Mouse (Mus musculus) embryonic facial prominence, embryonic 11.5 days (tissue): ENCODE measurements at regions not wholly inside any gene's neighbourhood (a gene's known extent, or its start where the extent isn't known, plus 50 kb on each side); places are given as distances from the start of the nearest gene placed in this dataset.
"Not testable (repeated sequence)": the region's sequence is repeated elsewhere in the genome, so short reads cannot be mapped to it uniquely, and the experiment has no call there.

Experiments used
- ATAC-seq: fragments of 200-750 bp; cut with Nextera tagmentation; replicated peaks from 2 replicates; pipeline ENCODE4 v1.8.0; 2017; ENCODE audit warnings: low read depth; ENCODE audit not compliant: insufficient number of reproducible peaks, low FRiP score, low TSS enrichment
- DNase-seq: peaks from one replicate; pipeline ENCODE4 v3.0.0-alpha.2; 2015; ENCODE audit warnings: low spot score
- H3K27ac ChIP-seq: fragments of 300-500 bp; sonication (generic); replicated peaks from 2 replicates; pipeline ENCODE4 v1.5.1; 2014; ENCODE audit warnings: mild to moderate bottlenecking, low read depth, low read length, control low read depth
- H3K27me3 ChIP-seq: fragments of 300-500 bp; sonication (generic); 2 replicates; pipeline ENCODE4 v1.6.1; 2014; ENCODE audit warnings: mild to moderate bottlenecking, low read length, moderate library complexity, mixed read lengths; ENCODE audit not compliant: control insufficient read depth, insufficient read depth
- H3K36me3 ChIP-seq: fragments of 300-500 bp; sonication (generic); replicated peaks from 2 replicates; pipeline ENCODE4 v1.6.1; 2014; ENCODE audit warnings: low read depth, mild to moderate bottlenecking, low read length, moderate library complexity, mixed read lengths; ENCODE audit not compliant: control insufficient read depth, insufficient read depth
- H3K4me1 ChIP-seq: fragments of 300-500 bp; sonication (generic); 2 replicates; pipeline ENCODE4 v1.6.1; 2014; ENCODE audit warnings: low read length, mixed read lengths; ENCODE audit not compliant: control insufficient read depth, insufficient read depth
- H3K4me2 ChIP-seq: fragments of 300-500 bp; sonication (generic); 2 replicates; pipeline ENCODE4 v1.6.1; 2014; ENCODE audit warnings: low read depth, mild to moderate bottlenecking, control low read depth, low read length, moderate library complexity
- H3K4me3 ChIP-seq: fragments of 300-500 bp; sonication (generic); 2 replicates; pipeline ENCODE4 v1.5.1; 2014; ENCODE audit warnings: low read depth, low read length, control low read depth
- H3K9ac ChIP-seq: fragments of 300-500 bp; sonication (generic); replicated peaks from 2 replicates; pipeline ENCODE4 v1.6.1; 2014; ENCODE audit warnings: mild to moderate bottlenecking, control low read depth, low read length
- H3K9me3 ChIP-seq: fragments of 300-500 bp; sonication (generic); replicated peaks from 2 replicates; pipeline ENCODE4 v1.6.1; 2016; ENCODE audit warnings: mild to moderate bottlenecking, low read length, inconsistent platforms, mixed read lengths; ENCODE audit not compliant: control insufficient read depth
- WGBS: fragments of 180-500 bp; shearing (Covaris S2); extraction: QIAGEN DNeasy Blood & Tissue Kit; methylation state at CpG from one replicate; pipeline ENCODE4 v1.1.7; 2014; 5-methylcytosine and 5-hydroxymethylcytosine counted together

GRCm38 (mm10) chr2:17918861-17919648, 77.7 kb downstream of the H2al2a start:
- ATAC-seq (no peak), DNase-seq (no peak)
- no peak overlapping the region for H3K4me2 ChIP-seq
- no peaks in the 10 kb centered on the region for H3K9me3 ChIP-seq
- H3K36me3 ChIP-seq = no peaks in the 10 kb centered on the region
- H3K27me3 ChIP-seq = no peaks in the 10 kb centered on the region
- H3K4me1 ChIP-seq = no peaks in the 10 kb centered on the region
- 85% methylated on average over 1 of the region's 1 CpGs for WGBS
- H3K9ac ChIP-seq = no peak overlapping the region
- H3K27ac ChIP-seq = no peak overlapping the region
- H3K4me3 ChIP-seq = no peak overlapping the region

GRCm38 (mm10) chr2:17917238-17917946, 79.4 kb downstream of the H2al2a start:
- Histone ChIP-seq H3K27me3 (no peaks in the 10 kb centered on the region), H3K9ac (no peak overlapping the region), H3K4me2 (no peak overlapping the region), H3K36me3 (no peaks in the 10 kb centered on the region), H3K4me3 (no peak overlapping the region), H3K27ac (no peak overlapping the region), H3K4me1 (no peaks in the 10 kb centered on the region), H3K9me3 (no peaks in the 10 kb centered on the region)
- WGBS = 26% methylated on average over 8 of the region's 8 CpGs
- no peak; the same call in 1 of the 2 replicates for ATAC-seq
- DNase-seq = no peak

GRCm38 (mm10) chr2:17902616-17903015, 94.1 kb downstream of the H2al2a start:
- no peaks in the 10 kb centered on the region for H3K9me3 ChIP-seq
- no peaks in the 10 kb centered on the region for H3K4me1 ChIP-seq
- no peak overlapping the region for H3K27ac ChIP-seq
- no peak overlapping the region for H3K4me3 ChIP-seq
- no peak overlapping the region for H3K9ac ChIP-seq
- H3K27me3 ChIP-seq = no peaks in the 10 kb centered on the region
- H3K36me3 ChIP-seq = no peaks in the 10 kb centered on the region
- WGBS = 100% methylated on average over 1 of the region's 1 CpGs
- ATAC-seq (no peak), DNase-seq (no peak)
- H3K4me2 ChIP-seq = no peak overlapping the region

GRCm38 (mm10) chr2:17900202-17900601, 96.6 kb downstream of the H2al2a start:
- H3K4me3 ChIP-seq = no peak overlapping the region
- ATAC-seq (peak; percentile 65; the same call in 1 of the 2 replicates), DNase-seq (no peak)
- no peaks in the 10 kb centered on the region for H3K9me3 ChIP-seq
- 59% methylated on average over 8 of the region's 8 CpGs for WGBS
- no peaks in the 10 kb centered on the region for H3K36me3 ChIP-seq
- no peak overlapping the region for H3K27ac ChIP-seq
- H3K9ac ChIP-seq = no peak overlapping the region
- no peak overlapping the region for H3K4me2 ChIP-seq
- no peaks in the 10 kb centered on the region for H3K4me1 ChIP-seq
- H3K27me3 ChIP-seq = no peaks in the 10 kb centered on the region

- H3K9me3 ChIP-seq = no peaks in the 10 kb centered on the region
- 41% methylated on average over 3 of the region's 3 CpGs for WGBS
- no peaks in the 10 kb centered on the region for H3K4me1 ChIP-seq
- ATAC-seq (no peak), DNase-seq (no peak)
- no peak overlapping the region for H3K4me2 ChIP-seq
- H3K27me3 ChIP-seq = no peaks in the 10 kb centered on the region
- no peak overlapping the region for H3K9ac ChIP-seq
- H3K4me3 ChIP-seq = no peak overlapping the region
- no peak overlapping the region for H3K27ac ChIP-seq
- H3K36me3 ChIP-seq = no peaks in the 10 kb centered on the region
These were observed 98.0 kb downstream of the H2al2a start for GRCm38 (mm10) chr2:17898780-17899179.

GRCm38 (mm10) chr2:17896036-17896435, 100.7 kb downstream of the H2al2a start:
- no peaks in the 10 kb centered on the region for H3K36me3 ChIP-seq
- H3K9me3 ChIP-seq = no peaks in the 10 kb centered on the region
- no peak overlapping the region for H3K4me3 ChIP-seq
- H3K4me1 ChIP-seq = no peaks in the 10 kb centered on the region
- H3K27me3 ChIP-seq = no peaks in the 10 kb centered on the region
- no peak overlapping the region for H3K27ac ChIP-seq
- ATAC-seq (no peak), DNase-seq (no peak)
- H3K4me2 ChIP-seq = no peak overlapping the region
- 98% methylated on average over 2 of the region's 2 CpGs for WGBS
- H3K9ac ChIP-seq = no peak overlapping the region

- H3K27me3 ChIP-seq, H3K9me3 ChIP-seq, DNase-seq, H3K4me3 ChIP-seq, H3K36me3 ChIP-seq, ATAC-seq, H3K4me1 ChIP-seq, H3K9ac ChIP-seq, H3K27ac ChIP-seq, H3K4me2 ChIP-seq: not testable (repeated sequence)
- WGBS = 97% methylated on average over 7 of the region's 7 CpGs
These were observed 104.1 kb downstream of the H2al2a start for GRCm38 (mm10) chr2:17892661-17893060.

GRCm38 (mm10) chr2:17887699-17888098, 109.1 kb downstream of the H2al2a start:
- H3K36me3 ChIP-seq = no peaks in the 10 kb centered on the region
- H3K27ac ChIP-seq = no peak overlapping the region
- H3K4me1 ChIP-seq = no peaks in the 10 kb centered on the region
- H3K9ac ChIP-seq = no peak overlapping the region
- ATAC-seq (no peak), DNase-seq (no peak)
- H3K4me2 ChIP-seq = no peak overlapping the region
- H3K27me3 ChIP-seq = no peaks in the 10 kb centered on the region
- no peak overlapping the region for H3K4me3 ChIP-seq
- H3K9me3 ChIP-seq = no peaks in the 10 kb centered on the region
- WGBS = 60% methylated on average over 3 of the region's 3 CpGs
